Comparison of ENCODE assay signal across 8 mouse cellular contexts in genomic region chr1:131269797-131270578, GRCm38 (mm10). TPM values are rescaled to one million over a fixed set of nuclear protein-coding genes. Genes with fewer than 3 reads are reported as not detected.
DNase-seq lines count a peak whose midpoint lies in the region; ATAC-seq and TF ChIP-seq lines count a peak whose summit lies in the region.

No protein-coding gene starts in this region.

- H3K4me1 ChIP-seq in embryonic facial prominence, embryonic 12.5 days, result no peaks in the 10 kb centered on the region
- H3K4me1 ChIP-seq in heart, embryonic 13.5 days, result peaks cover 12% of the 10 kb centered on the region
- no peaks in the 10 kb centered on the region for H3K4me1 ChIP-seq in liver, embryonic 11.5 days (replicated peaks; ENCODE audit: control insufficient read depth, insufficient read depth, low read length)
- no peaks in the 10 kb centered on the region for H3K4me1 ChIP-seq in neural tube, embryonic 11.5 days (ENCODE audit: control insufficient read depth, insufficient read depth, low read length)
- H3K4me1 ChIP-seq in stomach, postnatal 0 days (replicated peaks; ENCODE audit: control insufficient read depth, insufficient read depth), result no peaks in the 10 kb centered on the region

- 32% methylated on average over 22 of the region's 22 CpGs for WGBS in embryonic facial prominence, embryonic 12.5 days
- 33% methylated on average over 22 of the region's 22 CpGs for WGBS in heart, embryonic 13.5 days
- WGBS in liver, embryonic 11.5 days, result 33% methylated on average over 22 of the region's 22 CpGs
- 32% methylated on average over 22 of the region's 22 CpGs for WGBS in neural tube, embryonic 11.5 days
- WGBS in stomach, postnatal 0 days, result 43% methylated on average over 22 of the region's 22 CpGs

- H3K27me3 ChIP-seq in embryonic facial prominence, embryonic 12.5 days, result 0 out of 2 replicates have a peak, but pooled peaks cover 5% of the 10 kb centered on the region
- peaks cover 27% of the 10 kb centered on the region; the same call in 1 of the 2 replicates for H3K27me3 ChIP-seq in heart, embryonic 13.5 days (replicated peaks)
- H3K27me3 ChIP-seq in liver, embryonic 11.5 days (replicated peaks; ENCODE audit: control insufficient read depth, insufficient read depth, low read length), result peaks cover 5% of the 10 kb centered on the region; the same call in 1 of the 2 replicates
- no peaks in the 10 kb centered on the region for H3K27me3 ChIP-seq in neural tube, embryonic 11.5 days (ENCODE audit: control insufficient read depth, insufficient read depth, low read length)
- no peaks in the 10 kb centered on the region for H3K27me3 ChIP-seq in stomach, postnatal 0 days (ENCODE audit: control insufficient read depth, insufficient read depth, low read length)

- peak; percentile 92 for TF ChIP-seq CTCF in stomach, postnatal 0 days (IDR thresholded peaks at IDR 0.05; ENCODE audit: low read depth)

- DNase-seq in adrenal gland, postnatal 36 days, result peak; percentile 69 to 71
- DNase-seq in kidney, postnatal 10 days, result peak; percentile 82
- peak; percentile 53 for DNase-seq in liver, embryonic 11.5 days (ENCODE audit: low spot score)
- peak; percentile 83 for DNase-seq in neural tube, embryonic 11.5 days (ENCODE audit: low spot score)
- peak; percentile 71 for DNase-seq in stomach, postnatal 0 days (ENCODE audit: low spot score)

- H3K9me3 ChIP-seq in embryonic facial prominence, embryonic 12.5 days, result no peaks in the 10 kb centered on the region
- no peaks in the 10 kb centered on the region for H3K9me3 ChIP-seq in heart, embryonic 13.5 days
- H3K9me3 ChIP-seq in liver, embryonic 11.5 days (ENCODE audit: control insufficient read depth, low read length), result no peaks in the 10 kb centered on the region
- no peaks in the 10 kb centered on the region for H3K9me3 ChIP-seq in neural tube, embryonic 11.5 days (ENCODE audit: control insufficient read depth, low read length)
- H3K9me3 ChIP-seq in stomach, postnatal 0 days (ENCODE audit: control insufficient read depth, low read length), result no peaks in the 10 kb centered on the region

- H3K4me3 ChIP-seq in embryonic facial prominence, embryonic 12.5 days, result no peak overlapping the region
- no peak overlapping the region for H3K4me3 ChIP-seq in heart, embryonic 13.5 days
- no peak overlapping the region for H3K4me3 ChIP-seq in liver, embryonic 11.5 days (ENCODE audit: low read depth, low read length)
- no peak overlapping the region for H3K4me3 ChIP-seq in neural tube, embryonic 11.5 days (ENCODE audit: low read depth, low read length)
- H3K4me3 ChIP-seq in stomach, postnatal 0 days (ENCODE audit: low read depth, low read length), result no peak overlapping the region

- ATAC-seq in CD4-positive, CD25-positive, alpha-beta regulatory T cell, adult 4 months, result peak; percentile 82
- ATAC-seq in embryonic facial prominence, embryonic 12.5 days (ENCODE audit: insufficient number of reproducible peaks, insufficient read depth, low FRiP score, low TSS enrichment), result peak; percentile 50; the same call in 1 of the 2 replicates
- no peak for ATAC-seq in heart, embryonic 13.5 days (ENCODE audit: extremely low read depth, insufficient number of reproducible peaks, low FRiP score, low TSS enrichment)
- ATAC-seq in liver, embryonic 11.5 days (replicated peaks; ENCODE audit: low FRiP score), result 0 out of 2 replicates have a peak, but pooled peaks have one; percentile 10
- peak; percentile 53; the same call in 1 of the 2 replicates for ATAC-seq in neural tube, embryonic 11.5 days (ENCODE audit: insufficient read depth, low FRiP score, low TSS enrichment)
- 0 out of 2 replicates have a peak, but pooled peaks have one; percentile 13 for ATAC-seq in stomach, postnatal 0 days (ENCODE audit: low FRiP score, low TSS enrichment)

- peak overlapping the region; percentile 25; the same call in 1 of the 2 replicates for H3K4me2 ChIP-seq in embryonic facial prominence, embryonic 12.5 days (replicated peaks)
- H3K4me2 ChIP-seq in heart, embryonic 13.5 days, result peak overlapping the region; percentile 29
- H3K4me2 ChIP-seq in liver, embryonic 11.5 days, result no peak overlapping the region
- H3K4me2 ChIP-seq in neural tube, embryonic 11.5 days (ENCODE audit: low read depth), result no peak overlapping the region
- no peak overlapping the region for H3K4me2 ChIP-seq in stomach, postnatal 0 days (replicated peaks; ENCODE audit: low read depth)

- H3K36me3 ChIP-seq in embryonic facial prominence, embryonic 12.5 days, result no peaks in the 10 kb centered on the region
- 0 out of 2 replicates have a peak, but pooled peaks cover 3% of the 10 kb centered on the region for H3K36me3 ChIP-seq in heart, embryonic 13.5 days
- no peaks in the 10 kb centered on the region for H3K36me3 ChIP-seq in liver, embryonic 11.5 days (ENCODE audit: control insufficient read depth, insufficient read depth, low read length)
- H3K36me3 ChIP-seq in neural tube, embryonic 11.5 days (ENCODE audit: control insufficient read depth, insufficient read depth, low read length), result no peaks in the 10 kb centered on the region
- H3K36me3 ChIP-seq in stomach, postnatal 0 days (ENCODE audit: control insufficient read depth, insufficient read depth, low read length), result peaks cover 6% of the 10 kb centered on the region; the same call in 1 of the 2 replicates

- TF ChIP-seq EP300 in stomach, postnatal 0 days (optimal IDR thresholded peaks at IDR 0.05), result no peak

- H3K9ac ChIP-seq in embryonic facial prominence, embryonic 12.5 days, result no peak overlapping the region
- H3K9ac ChIP-seq in heart, embryonic 13.5 days, result 0 out of 2 replicates have a peak overlapping the region, but pooled peaks have one; percentile 14
- no peak overlapping the region for H3K9ac ChIP-seq in liver, embryonic 11.5 days (ENCODE audit: low read depth, low read length)
- H3K9ac ChIP-seq in neural tube, embryonic 11.5 days (ENCODE audit: low read length), result no peak overlapping the region
- no peak overlapping the region for H3K9ac ChIP-seq in stomach, postnatal 0 days (ENCODE audit: low read length)

- H3K27ac ChIP-seq in embryonic facial prominence, embryonic 12.5 days, result no peak overlapping the region
- H3K27ac ChIP-seq in heart, embryonic 13.5 days (replicated peaks), result no peak overlapping the region
- no peak overlapping the region for H3K27ac ChIP-seq in liver, embryonic 11.5 days (ENCODE audit: low read depth, low read length)
- H3K27ac ChIP-seq in neural tube, embryonic 11.5 days (ENCODE audit: low read depth, low read length), result no peak overlapping the region
- H3K27ac ChIP-seq in stomach, postnatal 0 days (replicated peaks), result no peak overlapping the region

RNA-seq across cellular contexts. Expression of gene Ikbke, which starts 9.4 kb away (rescaled TPM):
- polyA plus RNA-seq in CD4-positive, CD25-positive, alpha-beta regulatory T cell, adult 4 months (2017; shearing (Covaris generic)), result 100 to 1,000 TPM; 108 to 204 TPM
- 10 to 100 TPM in 1 of 2 experiments, 1 to 10 TPM in 1; 6.6 to 20.5 TPM for total RNA-seq in adrenal gland, postnatal 36 days (2021)
- 2.6 and 2.7 TPM in 2 replicates for polyA plus RNA-seq in embryonic facial prominence, embryonic 12.5 days (2016; fragmentation: Nextera tagmentation; extraction: Ambion mirVana)
- 2.4 and 2.8 TPM in 2 replicates for polyA plus RNA-seq in heart, embryonic 13.5 days (2015; fragmentation: Nextera tagmentation; extraction: Ambion mirVana)
- 3.9 and 4.7 TPM in 2 replicates for polyA plus RNA-seq in liver, embryonic 11.5 days (2014; fragmentation: Nextera tagmentation; extraction: Ambion mirVana)
- polyA plus RNA-seq in neural tube, embryonic 11.5 days (2014; fragmentation: Nextera tagmentation; extraction: Ambion mirVana), result 0.81 and 0.93 TPM in 2 replicates
- 4.5 and 5.7 TPM in 2 replicates for polyA plus RNA-seq in stomach, postnatal 0 days (2015; fragmentation: Nextera tagmentation; extraction: Ambion mirVana)

RNA-seq across cellular contexts. Expression of gene Rassf5, which starts 24.9 kb away (rescaled TPM):
- polyA plus RNA-seq in CD4-positive, CD25-positive, alpha-beta regulatory T cell, adult 4 months (2017; shearing (Covaris generic)), result 100 to 1,000 TPM; 330 to 423 TPM
- total RNA-seq in adrenal gland, postnatal 36 days (2021), result 10 to 100 TPM; 13.4 to 14.1 TPM
- polyA plus RNA-seq in embryonic facial prominence, embryonic 12.5 days (2016; fragmentation: Nextera tagmentation; extraction: Ambion mirVana), result 1.1 and 2.1 TPM in 2 replicates
- polyA plus RNA-seq in heart, embryonic 13.5 days (2015; fragmentation: Nextera tagmentation; extraction: Ambion mirVana), result 14.9 and 18.2 TPM in 2 replicates
- polyA plus RNA-seq in liver, embryonic 11.5 days (2014; fragmentation: Nextera tagmentation; extraction: Ambion mirVana), result 3.7 and 4.1 TPM in 2 replicates
- polyA plus RNA-seq in neural tube, embryonic 11.5 days (2014; fragmentation: Nextera tagmentation; extraction: Ambion mirVana), result 1.2 and 1.4 TPM in 2 replicates
- 7.9 and 8.6 TPM in 2 replicates for polyA plus RNA-seq in stomach, postnatal 0 days (2015; fragmentation: Nextera tagmentation; extraction: Ambion mirVana)

Comparison
In these comparisons a context has a peak if more than half of its experiments do, and no peak if none do; other contexts are left out.
1. H3K4me2 ChIP-seq: peak in embryonic facial prominence, embryonic 12.5 days (single experiment) and heart, embryonic 13.5 days (single experiment); none in liver, embryonic 11.5 days (single experiment), neural tube, embryonic 11.5 days (single experiment) and stomach, postnatal 0 days (single experiment).
2. RNA of gene Ikbke, which starts 9.4 kb away (polyA plus RNA-seq): 108 to 204 TPM in CD4-positive, CD25-positive, alpha-beta regulatory T cell, adult 4 months; 4.5 to 5.7 TPM in stomach, postnatal 0 days, 3.9 to 4.7 TPM in liver, embryonic 11.5 days, 2.6 to 2.7 TPM in embryonic facial prominence, embryonic 12.5 days, 2.4 to 2.8 TPM in heart, embryonic 13.5 days and 0.81 to 0.93 TPM in neural tube, embryonic 11.5 days; every median in the first group is over 10 times any median in the second.
3. RNA of gene Rassf5, which starts 24.9 kb away (polyA plus RNA-seq): 330 to 423 TPM in CD4-positive, CD25-positive, alpha-beta regulatory T cell, adult 4 months; 14.9 to 18.2 TPM in heart, embryonic 13.5 days, 7.9 to 8.6 TPM in stomach, postnatal 0 days, 3.7 to 4.1 TPM in liver, embryonic 11.5 days, 1.1 to 2.1 TPM in embryonic facial prominence, embryonic 12.5 days and 1.2 to 1.4 TPM in neural tube, embryonic 11.5 days; every median in the first group is over 10 times any median in the second.
4. Peak in every context shown above with its lines, with median percentiles within 50 percentile points of each other: DNase-seq.